Mouse (Mus musculus) intestine, embryonic 14.5 days (tissue): ENCODE measurements around the gene Gm10447. TPM values are rescaled to one million over a fixed set of nuclear protein-coding genes. Genes with fewer than 3 reads are reported as not detected.
A peak's percentile ranks its signal among the peaks of the same experiment; 100 is the strongest.

Experiments
- ATAC-seq: fragments of 200-750 bp; cut with Nextera tagmentation; replicated peaks from 2 replicates; pipeline ENCODE4 v1.8.0; 2017; ENCODE audit warnings: low read depth, moderate number of reproducible peaks, moderate TSS enrichment, moderate library complexity; ENCODE audit not compliant: low FRiP score, low TSS enrichment
- DNase-seq: peaks from one replicate; pipeline ENCODE4 v3.0.0-alpha.2; 2018; ENCODE audit warnings: low spot score
- H3K27ac ChIP-seq: fragments of 300-500 bp; sonication (generic); 2 replicates; pipeline ENCODE4 v1.5.1; 2014; ENCODE audit warnings: low read depth, mild to moderate bottlenecking, control low read depth
- H3K27me3 ChIP-seq: fragments of 300-500 bp; sonication (generic); replicated peaks from 2 replicates; pipeline ENCODE4 v1.6.1; 2014; ENCODE audit warnings: low read length, control low read depth; ENCODE audit not compliant: control insufficient read depth, insufficient read depth
- H3K36me3 ChIP-seq: fragments of 300-500 bp; sonication (generic); 2 replicates; pipeline ENCODE4 v1.6.1; 2014; ENCODE audit warnings: low read length, control low read depth; ENCODE audit not compliant: control insufficient read depth, insufficient read depth
- H3K4me1 ChIP-seq: fragments of 300-500 bp; sonication (generic); replicated peaks from 2 replicates; pipeline ENCODE4 v1.6.1; 2014; ENCODE audit warnings: low read length, control low read depth, mixed read lengths; ENCODE audit not compliant: control insufficient read depth, insufficient read depth
- H3K4me2 ChIP-seq: fragments of 300-500 bp; sonication (generic); 2 replicates; pipeline ENCODE4 v1.6.1; 2014; ENCODE audit warnings: low read length
- H3K4me3 ChIP-seq: fragments of 300-500 bp; sonication (generic); 2 replicates; pipeline ENCODE4 v1.5.1; 2014; ENCODE audit warnings: low read depth, low read length, control low read depth, mixed read lengths
- H3K9ac ChIP-seq: fragments of 300-500 bp; sonication (generic); 2 replicates; pipeline ENCODE4 v1.6.1; 2014; ENCODE audit warnings: mild to moderate bottlenecking, low read length
- H3K9me3 ChIP-seq: fragments of 300-500 bp; sonication (generic); 2 replicates; pipeline ENCODE4 v1.6.1; 2016; ENCODE audit warnings: low read length, control low read depth; ENCODE audit not compliant: control insufficient read depth
- WGBS: fragments of 180-500 bp; shearing (Covaris S2); extraction: QIAGEN DNeasy Blood & Tissue Kit; methylation state at CpG from one replicate; pipeline ENCODE4 v1.1.7; 2014; 5-methylcytosine and 5-hydroxymethylcytosine counted together
- polyA plus RNA-seq: library from polyadenylated mRNA; unstranded; fragments of >200 nt; fragmentation: Nextera tagmentation; extraction: Ambion mirVana; gene quantifications from 2 replicates; pipeline ENCODE4 v1.2.1, GENCODE M21; 2014

Gm10447 gene
- polyA plus RNA-seq, 1 experiment from 2014 or later: not detected

DNA sequence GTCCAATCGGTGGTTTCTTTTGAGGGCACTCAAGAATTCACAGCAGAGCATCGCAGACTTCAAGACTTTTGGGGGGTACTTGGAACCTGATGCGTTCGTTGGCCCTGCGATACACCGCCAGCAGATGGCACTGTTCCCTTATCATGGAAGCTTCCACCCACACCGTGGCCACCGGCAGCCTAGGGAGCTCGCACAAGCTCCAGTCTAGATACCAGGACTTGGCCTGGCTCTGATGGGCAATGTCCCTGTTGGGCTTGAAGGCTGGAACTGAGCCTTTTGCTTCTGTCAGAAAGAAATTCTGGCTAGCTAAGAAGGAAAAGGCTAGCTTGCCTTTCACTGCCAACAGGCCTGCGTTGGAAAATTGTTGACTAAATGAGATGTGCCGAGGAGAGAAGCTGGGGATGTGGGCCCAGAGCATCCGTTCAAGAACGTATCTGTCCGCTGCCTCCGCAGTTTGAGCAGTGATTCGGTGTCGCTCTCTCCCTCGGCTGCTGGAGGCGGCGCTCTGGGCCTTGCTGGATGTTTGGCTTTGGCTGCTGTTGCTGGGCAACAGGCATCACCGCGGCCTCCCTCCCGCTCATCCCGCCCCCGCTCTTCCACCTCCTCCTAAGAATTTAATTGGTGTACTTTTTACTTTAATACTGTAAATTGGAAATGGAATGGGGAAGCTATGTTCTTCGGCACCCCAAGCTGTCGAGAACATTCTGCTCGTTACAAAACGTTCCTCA, 13.2 kb upstream of the Gm10447 start, which contains the start of gene Gm9837:
Gm9837 (minus strand) TSS at position 512 of the 728 bp plus-strand sequence.
- Histone ChIP-seq H3K4me1 (peaks cover 4% of the 10 kb centered on the region; the same call in 1 of the 2 replicates), H3K4me3 (0 out of 2 replicates have a peak within 1 kb of the TSS, but pooled peaks have one; percentile 10), H3K9me3 (no peaks in the 10 kb centered on the region), H3K9ac (no peak within 1 kb of the TSS), H3K36me3 (no peaks in the 10 kb centered on the region), H3K27ac (no peak within 1 kb of the TSS), H3K4me2 (peak within 1 kb of the TSS; percentile 44), H3K27me3 (peaks cover 40% of the 10 kb centered on the region)
- peak; percentile 77 for ATAC-seq
- DNase-seq: peak; percentile 93
- WGBS: 3% methylated on average over 29 of the region's 29 CpGs

DNA sequence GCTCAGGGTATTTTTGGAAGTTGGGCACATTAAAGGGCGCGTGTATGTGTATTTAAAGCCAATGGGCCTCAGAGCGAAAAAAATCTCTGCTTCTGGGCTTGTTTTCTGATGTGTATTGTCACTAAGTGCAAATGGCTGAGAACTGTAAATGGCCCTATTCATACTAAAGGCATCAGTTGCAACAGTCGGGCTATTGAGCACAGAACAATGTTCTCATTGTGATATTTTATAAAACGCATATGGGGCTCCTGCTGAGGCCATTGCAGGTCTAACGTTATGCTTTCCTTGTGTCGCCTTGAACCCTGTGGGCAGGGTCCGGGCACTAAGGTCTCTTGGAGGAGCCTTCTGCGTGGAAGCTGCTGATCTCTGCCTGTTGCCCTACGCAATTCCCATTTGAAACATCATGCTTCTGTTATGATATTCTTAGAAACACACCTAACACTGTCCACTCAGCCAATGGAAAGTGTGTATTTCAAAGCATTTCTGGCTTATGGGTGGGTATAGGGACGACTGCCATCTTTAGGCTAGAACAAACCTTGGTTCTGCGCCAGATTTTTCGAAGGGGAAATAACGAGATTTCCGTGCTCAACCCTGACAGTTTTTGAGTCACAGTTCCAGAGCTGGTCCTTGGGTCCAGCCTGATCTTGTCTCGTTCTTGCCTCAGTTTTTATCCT, 12.5 kb upstream of the Gm10447 start:
- H3K9me3 ChIP-seq: no peaks in the 10 kb centered on the region
- H3K4me1 ChIP-seq: peaks cover 4% of the 10 kb centered on the region; the same call in 1 of the 2 replicates
- no peak overlapping the region for H3K27ac ChIP-seq
- peaks cover 41% of the 10 kb centered on the region for H3K27me3 ChIP-seq
- H3K9ac ChIP-seq: no peak overlapping the region
- no peak; the same call in 1 of the 2 replicates for ATAC-seq
- DNase-seq: no peak
- no peak overlapping the region for H3K4me3 ChIP-seq
- 42% methylated on average over 16 of the region's 16 CpGs for WGBS
- peak overlapping the region; percentile 44 for H3K4me2 ChIP-seq
- no peaks in the 10 kb centered on the region for H3K36me3 ChIP-seq

DNA sequence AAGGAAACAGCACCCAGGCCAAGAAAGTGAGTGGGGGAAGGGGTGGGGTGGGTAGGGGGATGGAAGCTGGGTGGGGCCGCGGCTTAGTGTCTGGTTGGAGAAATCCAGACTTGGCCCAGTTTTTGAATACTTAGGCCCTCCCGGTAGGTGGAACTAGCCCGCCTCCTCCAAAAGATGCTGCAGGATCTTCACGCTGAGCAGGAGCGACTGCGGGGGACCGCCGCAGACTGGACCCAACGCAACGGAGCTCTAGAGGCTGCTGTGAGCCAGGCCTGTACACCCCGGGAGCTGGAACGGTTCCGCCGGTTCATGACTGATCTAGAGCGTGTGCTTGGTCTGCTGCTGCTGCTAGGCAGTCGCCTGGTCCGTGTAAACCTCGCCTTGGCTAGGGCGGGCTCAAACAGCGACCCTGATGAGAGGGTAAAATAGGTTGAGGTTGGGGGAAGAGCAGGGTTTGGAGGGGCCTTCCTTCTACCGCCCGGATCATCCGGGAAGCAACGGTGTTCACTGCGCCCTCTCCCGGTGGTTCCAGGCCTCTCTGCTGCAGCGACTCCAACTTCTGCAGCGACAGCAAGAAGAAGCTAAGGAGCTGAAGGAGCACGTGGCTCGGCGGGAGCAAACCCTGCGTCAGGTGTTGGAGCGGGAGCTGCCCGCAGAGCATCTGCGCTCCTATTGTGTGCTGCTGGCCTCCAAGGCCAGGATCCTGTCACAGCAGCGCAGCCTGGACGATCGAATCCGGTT, 9.5 kb upstream of the Gm10447 start:
- no peaks in the 10 kb centered on the region for H3K36me3 ChIP-seq
- 9% methylated on average over 40 of the region's 40 CpGs for WGBS
- no peak overlapping the region for H3K27ac ChIP-seq
- no peak overlapping the region for H3K9ac ChIP-seq
- ATAC-seq (peak; percentile 24; the same call in 1 of the 2 replicates), DNase-seq (peak; percentile 91)
- H3K27me3 ChIP-seq: peaks cover 65% of the 10 kb centered on the region
- peaks cover 4% of the 10 kb centered on the region; the same call in 1 of the 2 replicates for H3K4me1 ChIP-seq
- peak overlapping the region; percentile 55 for H3K4me2 ChIP-seq
- H3K9me3 ChIP-seq: no peaks in the 10 kb centered on the region
- H3K4me3 ChIP-seq: peak overlapping the region; percentile 32

DNA sequence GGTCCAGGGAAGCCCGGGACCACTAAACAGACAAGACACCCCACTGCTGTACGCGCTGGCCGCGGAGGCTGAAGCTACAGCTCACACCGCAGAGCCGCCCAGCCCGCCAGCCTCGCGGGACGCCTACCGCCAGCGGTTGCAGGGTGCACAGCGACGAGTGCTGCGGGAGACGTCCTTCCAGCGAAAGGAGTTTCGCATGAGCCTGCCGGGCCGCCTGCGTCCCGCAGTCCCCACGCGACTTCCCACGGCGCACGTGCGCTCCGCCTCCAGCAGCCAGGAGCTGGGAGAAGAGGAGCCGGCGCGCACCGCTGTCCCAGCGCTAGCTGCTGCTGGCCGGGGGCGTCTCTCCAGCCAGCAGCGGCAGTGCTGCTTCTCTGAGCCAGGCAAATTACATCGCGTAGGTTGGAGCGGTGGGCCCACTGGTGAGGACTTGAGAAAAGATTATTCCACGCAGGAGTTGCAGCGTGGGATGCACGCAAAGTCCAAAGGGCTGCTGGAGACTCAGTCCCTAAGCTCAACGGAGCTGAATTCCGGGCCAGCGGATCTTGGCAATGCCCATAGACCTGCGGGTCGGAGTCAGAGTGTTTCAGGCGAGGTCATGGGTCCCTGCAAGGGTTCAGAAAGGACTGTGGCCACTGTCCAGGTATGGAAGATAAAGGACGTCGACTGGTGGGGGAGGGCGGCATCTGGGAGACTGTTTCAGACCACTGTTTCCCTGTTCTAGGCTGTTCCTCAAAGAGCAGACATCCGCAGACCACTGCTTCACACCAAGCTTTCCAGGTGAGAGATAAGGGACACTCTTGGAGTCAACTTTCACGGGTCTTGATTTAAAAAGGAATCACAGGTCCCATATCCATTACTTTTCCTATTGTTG, 6.9 kb upstream of the Gm10447 start:
- ATAC-seq: no peak

DNA sequence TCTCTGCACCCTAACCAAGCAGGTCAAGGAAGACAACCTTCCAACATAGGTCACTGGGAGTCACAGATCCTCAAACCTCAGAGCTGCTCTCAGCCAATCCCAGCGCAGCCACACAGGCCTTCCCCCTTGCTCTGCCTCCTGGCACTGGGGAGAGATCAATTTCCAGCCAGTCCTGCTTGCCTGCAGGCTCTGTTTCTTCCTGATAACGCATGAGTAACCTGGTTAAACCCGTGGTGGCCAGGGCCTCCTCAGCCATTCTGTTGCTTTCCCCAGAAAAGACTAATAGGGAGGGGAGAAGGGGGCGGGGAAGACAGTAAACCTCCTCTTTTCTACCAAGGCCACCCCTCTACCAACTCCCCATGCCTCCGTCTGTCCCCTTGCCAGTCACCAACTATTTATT, 4.8 kb upstream of the Gm10447 start:
- H3K4me1 ChIP-seq: 0 out of 2 replicates have a peak, but pooled peaks cover 2% of the 10 kb centered on the region
- WGBS: 27% methylated on average over 5 of the region's 5 CpGs
- no peak for ATAC-seq
- no peak overlapping the region for H3K4me2 ChIP-seq
- no peak for DNase-seq
- no peak overlapping the region for H3K27ac ChIP-seq
- H3K9ac ChIP-seq: no peak overlapping the region
- H3K9me3 ChIP-seq: no peaks in the 10 kb centered on the region
- H3K4me3 ChIP-seq: no peak overlapping the region
- H3K27me3 ChIP-seq: peaks cover 60% of the 10 kb centered on the region
- H3K36me3 ChIP-seq: no peaks in the 10 kb centered on the region

More for the DNA sequence above, 6.9 kb upstream of the Gm10447 start:
- no peaks in the 10 kb centered on the region for H3K36me3 ChIP-seq
- H3K4me3 ChIP-seq: peak overlapping the region; percentile 40
- no peak overlapping the region for H3K27ac ChIP-seq
- 7% methylated on average over 55 of the region's 55 CpGs for WGBS
- peak overlapping the region; percentile 89 for H3K4me2 ChIP-seq
- 0 out of 2 replicates have a peak, but pooled peaks cover 4% of the 10 kb centered on the region for H3K4me1 ChIP-seq
- DNase-seq: peak; percentile 78
- no peaks in the 10 kb centered on the region for H3K9me3 ChIP-seq
- peak overlapping the region; percentile 29 for H3K9ac ChIP-seq
- H3K27me3 ChIP-seq: peaks cover 53% of the 10 kb centered on the region

DNA sequence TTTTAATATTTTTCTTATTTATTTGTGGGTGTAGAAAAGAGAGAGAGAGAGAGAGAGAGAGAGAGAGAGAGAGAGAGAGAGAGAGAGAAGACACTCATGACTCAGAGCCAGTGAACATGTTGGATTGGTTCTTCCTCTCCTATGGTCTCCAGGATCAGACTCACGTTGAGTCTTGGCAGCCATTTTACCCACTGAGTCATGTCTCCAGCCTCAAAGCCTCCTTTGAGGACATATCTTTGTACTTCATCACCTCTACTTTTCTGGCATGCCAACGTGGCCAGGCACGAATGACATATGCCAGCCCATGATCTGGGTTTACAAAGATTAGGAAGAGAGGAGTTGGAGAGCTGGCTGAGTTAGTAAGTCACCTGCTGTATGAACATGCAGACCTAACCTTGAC, 3.3 kb upstream of the Gm10447 start:
- Histone ChIP-seq H3K9me3 (no peaks in the 10 kb centered on the region), H3K4me2 (no peak overlapping the region), H3K27me3 (peaks cover 50% of the 10 kb centered on the region), H3K9ac (no peak overlapping the region), H3K4me1 (no peaks in the 10 kb centered on the region), H3K4me3 (no peak overlapping the region), H3K36me3 (no peaks in the 10 kb centered on the region), H3K27ac (no peak overlapping the region)
- ATAC-seq: no peak
- DNase-seq: no peak
- 78% methylated on average over 3 of the region's 3 CpGs for WGBS

DNA sequence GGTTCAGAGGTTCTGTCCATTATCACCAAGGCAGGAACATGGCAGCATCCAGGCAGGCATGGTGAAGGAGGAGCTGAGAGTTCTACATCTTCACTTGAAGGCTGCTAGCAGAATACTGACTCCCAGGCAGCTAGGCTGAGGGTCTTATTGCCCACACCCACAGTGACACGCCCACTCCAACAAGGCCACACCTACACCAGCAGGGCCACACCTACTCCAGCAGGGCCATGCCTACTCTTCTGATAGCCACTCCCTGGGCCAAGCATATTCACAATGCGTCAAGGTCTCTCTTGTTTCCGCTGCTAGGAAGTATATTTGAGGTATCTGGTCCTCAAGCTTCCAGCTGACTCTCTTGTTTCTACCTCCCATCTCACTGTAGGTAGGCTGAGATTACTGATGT, 2.1 kb upstream of the Gm10447 start:
- H3K4me2 ChIP-seq: no peak overlapping the region
- H3K27ac ChIP-seq: no peak overlapping the region
- H3K9ac ChIP-seq: no peak overlapping the region
- no peaks in the 10 kb centered on the region for H3K36me3 ChIP-seq
- H3K27me3 ChIP-seq: peaks cover 38% of the 10 kb centered on the region
- no peak overlapping the region for H3K4me3 ChIP-seq
- DNase-seq: no peak
- 58% methylated on average over 3 of the region's 3 CpGs for WGBS
- H3K9me3 ChIP-seq: no peaks in the 10 kb centered on the region
- H3K4me1 ChIP-seq: no peaks in the 10 kb centered on the region
- no peak for ATAC-seq
